Mouse (Mus musculus): Measurements from ENCODE around the gene Mrps14. TPM values are rescaled to one million over a fixed set of nuclear protein-coding genes. Genes with fewer than 3 reads are reported as not detected.

The Mrps14 gene
- polyA plus RNA-seq, 1 experiment from 2014 or later, result 330 TPM

GRCm38 (mm10) chr1:160237981-160238380 lies 43.0 kb downstream of the Mrps14 start:
- ATAC-seq (replicated peaks; ENCODE audit: low FRiP score, low read depth), result no peak
- no peak for DNase-seq (ENCODE audit: low spot score)
- Histone ChIP-seq H3K36me3 (ENCODE audit: insufficient read depth, low read length) (no peaks in the 10 kb centered on the region), H3K4me3 (replicated peaks; ENCODE audit: low read depth, low read length) (no peak overlapping the region), H3K9ac (ENCODE audit: low read depth, low read length) (no peak overlapping the region), H3K9me3 (replicated peaks; ENCODE audit: low read length) (no peaks in the 10 kb centered on the region), H3K27ac (no peak overlapping the region), H3K4me2 (ENCODE audit: low read length) (no peak overlapping the region), H3K4me1 (replicated peaks; ENCODE audit: insufficient read depth, low read length) (no peaks in the 10 kb centered on the region), H3K27me3 (ENCODE audit: insufficient read depth, low read length) (no peaks in the 10 kb centered on the region)
- no peak for TF ChIP-seq CTCF (IDR thresholded peaks at IDR 0.05; ENCODE audit: low read depth)
- 96% methylated on average over 2 of the region's 2 CpGs for WGBS

- Histone ChIP-seq H3K4me2 (ENCODE audit: low read length) (no peak overlapping the region), H3K27ac (no peak overlapping the region), H3K4me3 (replicated peaks; ENCODE audit: low read depth, low read length) (no peak overlapping the region), H3K27me3 (ENCODE audit: insufficient read depth, low read length) (no peaks in the 10 kb centered on the region), H3K36me3 (ENCODE audit: insufficient read depth, low read length) (no peaks in the 10 kb centered on the region), H3K4me1 (replicated peaks; ENCODE audit: insufficient read depth, low read length) (no peaks in the 10 kb centered on the region), H3K9ac (ENCODE audit: low read depth, low read length) (no peak overlapping the region), H3K9me3 (replicated peaks; ENCODE audit: low read length) (no peaks in the 10 kb centered on the region)
- ATAC-seq (replicated peaks; ENCODE audit: low FRiP score, low read depth) (no peak), DNase-seq (ENCODE audit: low spot score) (no peak)
- 95% methylated on average over 1 of the region's 1 CpGs for WGBS
- no peak for TF ChIP-seq CTCF (IDR thresholded peaks at IDR 0.05; ENCODE audit: low read depth)
These were observed 43.9 kb downstream of the Mrps14 start for GRCm38 (mm10) chr1:160238852-160239443.

GRCm38 (mm10) chr1:160240091-160240490 lies 45.1 kb downstream of the Mrps14 start:
- H3K9ac ChIP-seq (ENCODE audit: low read depth, low read length), result no peak overlapping the region
- DNase-seq (ENCODE audit: low spot score) (no peak), ATAC-seq (replicated peaks; ENCODE audit: low FRiP score, low read depth) (no peak)
- no peak overlapping the region for H3K4me3 ChIP-seq (replicated peaks; ENCODE audit: low read depth, low read length)
- TF ChIP-seq CTCF (IDR thresholded peaks at IDR 0.05; ENCODE audit: low read depth), result no peak
- H3K4me1 ChIP-seq (replicated peaks; ENCODE audit: insufficient read depth, low read length), result no peaks in the 10 kb centered on the region
- no peak overlapping the region for H3K27ac ChIP-seq
- WGBS, result 86% methylated on average over 2 of the region's 2 CpGs
- H3K36me3 ChIP-seq (ENCODE audit: insufficient read depth, low read length), result no peaks in the 10 kb centered on the region
- no peak overlapping the region for H3K4me2 ChIP-seq (ENCODE audit: low read length)
- H3K27me3 ChIP-seq (ENCODE audit: insufficient read depth, low read length), result no peaks in the 10 kb centered on the region
- H3K9me3 ChIP-seq (replicated peaks; ENCODE audit: low read length), result no peaks in the 10 kb centered on the region

- H3K4me3 ChIP-seq (replicated peaks; ENCODE audit: low read depth, low read length), result no peak overlapping the region
- no peak overlapping the region for H3K27ac ChIP-seq
These were observed 49.7 kb downstream of the Mrps14 start for GRCm38 (mm10) chr1:160244689-160245088.

GRCm38 (mm10) chr1:160245954-160246353 lies 50.9 kb downstream of the Mrps14 start:
- no peak for TF ChIP-seq CTCF (IDR thresholded peaks at IDR 0.05; ENCODE audit: low read depth)
- no peak overlapping the region for H3K4me2 ChIP-seq (ENCODE audit: low read length)
- no peak overlapping the region for H3K4me3 ChIP-seq (replicated peaks; ENCODE audit: low read depth, low read length)
- H3K9ac ChIP-seq (ENCODE audit: low read depth, low read length), result no peak overlapping the region
- no peak overlapping the region for H3K27ac ChIP-seq
- H3K36me3 ChIP-seq (ENCODE audit: insufficient read depth, low read length), result no peaks in the 10 kb centered on the region
- no peaks in the 10 kb centered on the region for H3K27me3 ChIP-seq (ENCODE audit: insufficient read depth, low read length)
- H3K4me1 ChIP-seq (replicated peaks; ENCODE audit: insufficient read depth, low read length), result no peaks in the 10 kb centered on the region
- WGBS, result 68% methylated on average over 2 of the region's 2 CpGs
- H3K9me3 ChIP-seq (replicated peaks; ENCODE audit: low read length), result no peaks in the 10 kb centered on the region
- no peak for DNase-seq (ENCODE audit: low spot score)
- ATAC-seq (replicated peaks; ENCODE audit: low FRiP score, low read depth), result no peak

More at GRCm38 (mm10) chr1:160244689-160245088, 49.7 kb downstream of the Mrps14 start:
- no peaks in the 10 kb centered on the region for H3K4me1 ChIP-seq (replicated peaks; ENCODE audit: insufficient read depth, low read length)
- 91% methylated on average over 5 of the region's 5 CpGs for WGBS
- no peaks in the 10 kb centered on the region for H3K36me3 ChIP-seq (ENCODE audit: insufficient read depth, low read length)
- no peaks in the 10 kb centered on the region for H3K9me3 ChIP-seq (replicated peaks; ENCODE audit: low read length)
- H3K4me2 ChIP-seq (ENCODE audit: low read length), result no peak overlapping the region
- ATAC-seq (replicated peaks; ENCODE audit: low FRiP score, low read depth), result no peak
- no peak for TF ChIP-seq CTCF (IDR thresholded peaks at IDR 0.05; ENCODE audit: low read depth)
- H3K9ac ChIP-seq (ENCODE audit: low read depth, low read length), result no peak overlapping the region
- no peaks in the 10 kb centered on the region for H3K27me3 ChIP-seq (ENCODE audit: insufficient read depth, low read length)
- no peak for DNase-seq (ENCODE audit: low spot score)

- no peaks in the 10 kb centered on the region for H3K27me3 ChIP-seq (ENCODE audit: insufficient read depth, low read length)
- no peak for DNase-seq (ENCODE audit: low spot score)
- ATAC-seq (replicated peaks; ENCODE audit: low FRiP score, low read depth), result no peak
- H3K9ac ChIP-seq (ENCODE audit: low read depth, low read length), result no peak overlapping the region
- WGBS, result 64% methylated on average over 4 of the region's 4 CpGs
- H3K27ac ChIP-seq, result no peak overlapping the region
- H3K4me3 ChIP-seq (replicated peaks; ENCODE audit: low read depth, low read length), result no peak overlapping the region
- no peaks in the 10 kb centered on the region for H3K4me1 ChIP-seq (replicated peaks; ENCODE audit: insufficient read depth, low read length)
- no peak for TF ChIP-seq CTCF (IDR thresholded peaks at IDR 0.05; ENCODE audit: low read depth)
- no peak overlapping the region for H3K4me2 ChIP-seq (ENCODE audit: low read length)
- no peaks in the 10 kb centered on the region for H3K36me3 ChIP-seq (ENCODE audit: insufficient read depth, low read length)
- no peaks in the 10 kb centered on the region for H3K9me3 ChIP-seq (replicated peaks; ENCODE audit: low read length)
These were observed 51.8 kb downstream of the Mrps14 start for GRCm38 (mm10) chr1:160246844-160247243.

GRCm38 (mm10) chr1:160247473-160247872 lies 52.5 kb downstream of the Mrps14 start:
- Histone ChIP-seq H3K36me3 (ENCODE audit: insufficient read depth, low read length) (no peaks in the 10 kb centered on the region), H3K27me3 (ENCODE audit: insufficient read depth, low read length) (no peaks in the 10 kb centered on the region), H3K4me2 (ENCODE audit: low read length) (no peak overlapping the region), H3K4me3 (replicated peaks; ENCODE audit: low read depth, low read length) (no peak overlapping the region), H3K9me3 (replicated peaks; ENCODE audit: low read length) (no peaks in the 10 kb centered on the region), H3K27ac (no peak overlapping the region), H3K9ac (ENCODE audit: low read depth, low read length) (no peak overlapping the region), H3K4me1 (replicated peaks; ENCODE audit: insufficient read depth, low read length) (no peaks in the 10 kb centered on the region)
- DNase-seq (ENCODE audit: low spot score), result no peak
- no peak for TF ChIP-seq CTCF (IDR thresholded peaks at IDR 0.05; ENCODE audit: low read depth)
- ATAC-seq (replicated peaks; ENCODE audit: low FRiP score, low read depth), result no peak
- 79% methylated on average over 9 of the region's 9 CpGs for WGBS
